9 mouse cellular contexts compared by ENCODE assay signal in the genomic region with DNA sequence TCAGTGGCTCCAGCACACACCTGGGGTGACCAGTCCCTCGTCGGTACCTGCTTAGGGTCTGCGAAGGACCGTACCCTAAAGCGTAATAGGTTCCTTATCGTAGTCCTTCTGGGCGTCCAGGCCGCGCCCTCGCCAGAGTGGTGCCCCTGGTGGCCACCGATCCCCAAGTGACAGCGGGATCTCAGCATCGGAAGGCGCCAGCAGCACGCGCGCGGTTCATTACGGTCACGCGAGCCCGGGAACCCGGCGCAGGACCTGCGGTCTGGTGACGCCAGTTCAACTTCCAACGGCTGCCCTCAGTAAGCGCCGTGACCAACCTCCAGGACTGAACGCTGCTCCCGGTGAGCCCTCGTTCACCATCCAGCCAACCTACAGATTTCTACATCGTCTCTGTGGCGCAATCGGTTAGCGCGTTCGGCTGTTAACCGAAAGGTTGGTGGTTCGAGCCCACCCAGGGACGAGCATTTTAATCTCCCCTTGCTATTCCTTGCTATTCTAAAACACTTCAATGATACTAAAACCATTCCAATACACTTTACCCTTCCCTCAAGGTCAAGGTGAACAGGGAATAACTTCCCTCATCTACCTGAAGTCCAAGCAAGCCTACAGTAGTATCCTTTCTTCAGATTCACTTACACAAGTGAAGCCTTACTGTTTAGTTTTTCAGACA. TPM values are rescaled to one million over a fixed set of nuclear protein-coding genes. Genes with fewer than 3 reads are reported as not detected.
DNase-seq lines count a peak whose midpoint lies in the region; ATAC-seq and TF ChIP-seq lines count a peak whose summit lies in the region.
"Had no signal": no experiment of that assay in that cellular context is flagged by ENCODE, and none has a peak within 500 bp of the region (broad histone marks: within the 10 kb centered on the region; RNA-seq: fewer than 3 reads in every experiment).

No protein-coding gene starts in this region.

- no peaks in the 10 kb centered on the region for H3K9me3 ChIP-seq in MEL (replicated peaks; ENCODE audit: insufficient read depth, low read length)
- no peaks in the 10 kb centered on the region for H3K9me3 ChIP-seq in hindbrain, embryonic 15.5 days
- H3K9me3 ChIP-seq in megakaryocyte, embryonic 14.5 days = peaks cover 29% of the 10 kb centered on the region
- no peaks in the 10 kb centered on the region for H3K9me3 ChIP-seq in stomach, embryonic 15.5 days

- no peak for TF ChIP-seq RAD21 in MEL (IDR thresholded peaks at IDR 0.05; ENCODE audit: low read depth, low read length)

- DNase-seq in kidney, adult 2 months = peak; percentile 4
- no peak for DNase-seq in kidney, adult 8-10 months
- DNase-seq in MEL (ENCODE audit: low read depth, low spot score) = peak; percentile 98
- no peak for DNase-seq in cerebellum, adult 11 months

- H3K27me3 ChIP-seq in kidney, adult 2 months (replicated peaks; ENCODE audit: control insufficient read depth, insufficient read depth, low read length) = peaks cover 7% of the 10 kb centered on the region
- no peaks in the 10 kb centered on the region for H3K27me3 ChIP-seq in MEL (ENCODE audit: control insufficient read depth in 1 of 2, insufficient read depth in 2 of 2, low read length in 2 of 2)
- H3K27me3 ChIP-seq in hindbrain, embryonic 15.5 days = peaks cover 95% of the 10 kb centered on the region
- peaks cover 81% of the 10 kb centered on the region for H3K27me3 ChIP-seq in megakaryocyte, embryonic 14.5 days (replicated peaks)
- peaks cover 84% of the 10 kb centered on the region for H3K27me3 ChIP-seq in stomach, embryonic 15.5 days (replicated peaks)

- 0 out of 2 replicates have a peak, but pooled peaks have one; percentile 2 for TF ChIP-seq CTCF in kidney, adult 2 months (conservative IDR thresholded peaks at IDR 0.05; ENCODE audit: insufficient read depth, insufficient read length, low read depth, low read length)
- TF ChIP-seq CTCF in MEL (IDR thresholded peaks at IDR 0.05 in 2 of 3, conservative IDR thresholded peaks at IDR 0.05 in 1 of 3; ENCODE audit: control insufficient read depth in 1 of 3, insufficient read depth in 1 of 3, low read depth in 2 of 3, low read length in 3 of 3, poor library complexity in 1 of 3, severe bottlenecking in 1 of 3) = peak in 2 of 3 experiments; percentile 53 to 59; a peak in 3 of 6 replicates
- peak; percentile 31; the same call in 1 of the 2 replicates for TF ChIP-seq CTCF in embryonic fibroblast, embryonic 13.5 days (IDR thresholded peaks at IDR 0.05; ENCODE audit: borderline replicate concordance, insufficient read depth, low read length)

- ATAC-seq in hindbrain, embryonic 15.5 days (ENCODE audit: low FRiP score, low read depth) = no peak
- peak; percentile 70 for ATAC-seq in stomach, embryonic 15.5 days (ENCODE audit: insufficient read depth, low FRiP score, low read depth)

- no peak for TF ChIP-seq POLR2A in kidney, adult 2 months (IDR thresholded peaks at IDR 0.05; ENCODE audit: low read depth, low read length)
- TF ChIP-seq POLR2A in MEL (IDR thresholded peaks at IDR 0.05; ENCODE audit: control insufficient read depth in 1 of 2, insufficient read depth in 1 of 2, low read depth in 1 of 2, low read length in 2 of 2, poor library complexity in 1 of 2) = peak in 1 of 2 experiments; percentile 23; a peak in 1 of 4 replicates
- no peak for TF ChIP-seq POLR2A in embryonic fibroblast, embryonic 13.5 days (IDR thresholded peaks at IDR 0.05; ENCODE audit: low read depth, low read length)

- no peaks in the 10 kb centered on the region for H3K79me2 ChIP-seq in MEL (ENCODE audit: control insufficient read depth, insufficient read depth, low read length, poor library complexity)

- no peaks in the 10 kb centered on the region for H3K36me3 ChIP-seq in kidney, adult 2 months (ENCODE audit: control insufficient read depth, insufficient read depth, low read length)
- peaks cover 0 to 23% of the 10 kb centered on the region in 2 experiments; a peak in 2 of 4 replicates for H3K36me3 ChIP-seq in MEL (ENCODE audit: control insufficient read depth in 1 of 2, insufficient read depth in 2 of 2, low read length in 2 of 2)
- no peaks in the 10 kb centered on the region for H3K36me3 ChIP-seq in hindbrain, embryonic 15.5 days
- H3K36me3 ChIP-seq in megakaryocyte, embryonic 14.5 days (replicated peaks; ENCODE audit: low read length) = no peaks in the 10 kb centered on the region
- H3K36me3 ChIP-seq in stomach, embryonic 15.5 days = no peaks in the 10 kb centered on the region

- no peak overlapping the region for H3K4me3 ChIP-seq in kidney, adult 2 months (ENCODE audit: insufficient read depth, low read depth, low read length)
- H3K4me3 ChIP-seq in MEL (ENCODE audit: control insufficient read depth in 1 of 2, insufficient read depth in 1 of 2, low read depth in 2 of 2, low read length in 2 of 2) = peak overlapping the region; percentile 53 to 73
- peak overlapping the region; percentile 85 for H3K4me3 ChIP-seq in embryonic fibroblast, embryonic 13.5 days (ENCODE audit: insufficient read depth, low read length)
- peak overlapping the region; percentile 25 for H3K4me3 ChIP-seq in hindbrain, embryonic 15.5 days
- peak overlapping the region; percentile 89 for H3K4me3 ChIP-seq in megakaryocyte, embryonic 14.5 days (replicated peaks)
- H3K4me3 ChIP-seq in stomach, embryonic 15.5 days (replicated peaks) = peak overlapping the region; percentile 40

- H3K4me1 ChIP-seq in kidney, adult 2 months (ENCODE audit: control insufficient read depth, insufficient read depth, low read length) = no peaks in the 10 kb centered on the region
- peaks cover 2 to 18% of the 10 kb centered on the region in 2 experiments; a peak in 3 of 4 replicates for H3K4me1 ChIP-seq in MEL (ENCODE audit: control insufficient read depth in 1 of 2, insufficient read depth in 2 of 2, low read length in 2 of 2)
- no peaks in the 10 kb centered on the region for H3K4me1 ChIP-seq in embryonic fibroblast, embryonic 13.5 days (ENCODE audit: control insufficient read depth, insufficient read depth, low read length)
- peaks cover 7% of the 10 kb centered on the region; the same call in 1 of the 2 replicates for H3K4me1 ChIP-seq in hindbrain, embryonic 15.5 days (replicated peaks)
- H3K4me1 ChIP-seq in megakaryocyte, embryonic 14.5 days = peaks cover 24% of the 10 kb centered on the region
- H3K4me1 ChIP-seq in stomach, embryonic 15.5 days = peaks cover 9% of the 10 kb centered on the region; the same call in 1 of the 2 replicates

- WGBS in kidney, adult 2 months = 8% methylated on average over 41 of the region's 41 CpGs
- under 1% methylated on average over 41 of the region's 41 CpGs for WGBS in hindbrain, embryonic 15.5 days
- 1% methylated on average over 41 of the region's 41 CpGs for WGBS in stomach, embryonic 15.5 days

- no peak overlapping the region for H3K27ac ChIP-seq in kidney, adult 2 months (ENCODE audit: insufficient read depth, low read depth, low read length)
- 0 out of 2 replicates have a peak overlapping the region, but pooled peaks have one; percentile 5 for H3K27ac ChIP-seq in MEL (ENCODE audit: control insufficient read depth, low read depth, low read length)
- H3K27ac ChIP-seq in embryonic fibroblast, embryonic 13.5 days (ENCODE audit: insufficient read depth, low read length) = no peak overlapping the region
- H3K27ac ChIP-seq in hindbrain, embryonic 15.5 days (replicated peaks) = no peak overlapping the region
- H3K27ac ChIP-seq in stomach, embryonic 15.5 days = no peak overlapping the region

- TF ChIP-seq EP300 in MEL (IDR thresholded peaks at IDR 0.05; ENCODE audit: low read depth in 1 of 2, low read length in 2 of 2) = no peak

- H3K4me2 ChIP-seq in hindbrain, embryonic 15.5 days = peak overlapping the region; percentile 40
- peak overlapping the region; percentile 55 for H3K4me2 ChIP-seq in stomach, embryonic 15.5 days

- peak overlapping the region; percentile 62 for H3K9ac ChIP-seq in MEL (ENCODE audit: control insufficient read depth, low read depth, low read length, poor library complexity, severe bottlenecking)
- H3K9ac ChIP-seq in hindbrain, embryonic 15.5 days = no peak overlapping the region
- no peak overlapping the region for H3K9ac ChIP-seq in stomach, embryonic 15.5 days

TF ChIP-seq in MEL, 35 proteins besides CTCF, POLR2A, EP300 and RAD21:
- TF ChIP-seq TBP (IDR thresholded peaks at IDR 0.05; ENCODE audit: low read depth, low read length) (peak; percentile 100), CHD1 (IDR thresholded peaks at IDR 0.05; ENCODE audit: low read depth, low read length) (no peak)

RNA-seq across cellular contexts. Expression of a gene that starts 50.1 kb away (rescaled TPM):
- 0.08 and 0.14 TPM in 2 replicates for polyA plus RNA-seq in kidney, adult 2 months (2012; rRNA removed)
- total RNA-seq in MEL (2012; rRNA removed) = not detected in 2 replicates
- polyA plus RNA-seq in MEL (2012; ENCODE audit: insufficient read depth in 1 of 2, insufficient read length in 2 of 2, low read depth in 1 of 2, low replicate concordance in 2 of 2, missing spikeins in 1 of 2) = under 1 TPM in 1 of 2 experiments, not detected in 1; 0.17 TPM
- polyA plus RNA-seq in embryonic fibroblast, embryonic 13.5 days (2011; ENCODE audit: insufficient read length, low read depth, missing spikeins) = not detected in 2 replicates
- not detected in 2 replicates for polyA plus RNA-seq in hindbrain, embryonic 15.5 days (2015; fragmentation: Nextera tagmentation; extraction: Ambion mirVana)
- not detected in 2 replicates for polyA plus RNA-seq in megakaryocyte, embryonic 14.5 days (2012; ENCODE audit: insufficient read depth, low replicate concordance)
- 0.28 and 0.37 TPM in 2 replicates for polyA plus RNA-seq in stomach, embryonic 15.5 days (2015; fragmentation: Nextera tagmentation; extraction: Ambion mirVana)
- total RNA-seq: left cerebral cortex, postnatal 10 days had no signal

Comparison
In these comparisons a context has a peak if more than half of its experiments do, and no peak if none do; other contexts are left out.
1. DNase-seq: peak in kidney, adult 2 months (single experiment) and MEL (single experiment); none in kidney, adult 8-10 months (0 of 2) and cerebellum, adult 11 months (single experiment).
2. CTCF ChIP-seq: peak in every context shown above with its lines; median percentile 56 in MEL; 31 in embryonic fibroblast, embryonic 13.5 days; 2 in kidney, adult 2 months.